Mouse (Mus musculus): ENCODE measurements around the gene BC048562. TPM values are rescaled to one million over a fixed set of nuclear protein-coding genes. Genes with fewer than 3 reads are reported as not detected.

Gene BC048562
- total RNA-seq (2021) (not detected), polyA plus RNA-seq (2012; rRNA removed) (not detected in 2 replicates)
- long read RNA-seq = 0 reads

- DNase-seq = no peak
Observed at GRCm38 (mm10) chr9:108436182-108436581, at the start of gene BC048562. BC048562 (plus strand) TSS chr9:108436482.

- DNase-seq = no peak
Observed at GRCm38 (mm10) chr9:108386816-108387215, 49.5 kb upstream of the BC048562 start.

GRCm38 (mm10) chr9:108388601-108389000 lies 47.7 kb upstream of the BC048562 start:
- no peak for DNase-seq

DNA sequence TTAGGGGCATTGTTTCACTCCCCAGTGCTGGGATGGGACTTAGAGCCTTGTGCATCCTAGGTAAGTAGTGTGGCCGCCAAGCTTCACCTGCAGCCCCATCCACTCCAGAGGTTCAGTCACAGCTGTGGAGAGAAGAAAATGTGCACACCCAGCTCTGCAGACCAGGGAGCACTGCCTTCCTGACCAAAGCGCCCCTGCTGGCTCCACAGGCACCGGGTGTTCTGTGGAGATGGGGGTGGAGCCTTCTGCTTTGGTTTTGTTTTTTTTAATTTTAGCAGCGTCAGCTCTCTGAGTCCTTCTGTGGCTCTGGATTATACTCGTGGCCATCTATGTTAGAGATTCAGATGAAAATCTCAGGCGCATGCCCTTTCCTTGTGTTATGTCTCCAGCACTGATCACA lies 47.1 kb upstream of the BC048562 start:
- no peak for DNase-seq

- DNase-seq = no peak
Observed at GRCm38 (mm10) chr9:108392676-108393075, 43.6 kb upstream of the BC048562 start, which contains the start of gene 1700102P08Rik. 1700102P08Rik (plus strand) TSS chr9:108392805.

- no peak for DNase-seq
Observed at GRCm38 (mm10) chr9:108394191-108394590, 42.1 kb upstream of the BC048562 start.

- DNase-seq = no peak
Observed at GRCm38 (mm10) chr9:108395427-108395826, 40.9 kb upstream of the BC048562 start.

DNA sequence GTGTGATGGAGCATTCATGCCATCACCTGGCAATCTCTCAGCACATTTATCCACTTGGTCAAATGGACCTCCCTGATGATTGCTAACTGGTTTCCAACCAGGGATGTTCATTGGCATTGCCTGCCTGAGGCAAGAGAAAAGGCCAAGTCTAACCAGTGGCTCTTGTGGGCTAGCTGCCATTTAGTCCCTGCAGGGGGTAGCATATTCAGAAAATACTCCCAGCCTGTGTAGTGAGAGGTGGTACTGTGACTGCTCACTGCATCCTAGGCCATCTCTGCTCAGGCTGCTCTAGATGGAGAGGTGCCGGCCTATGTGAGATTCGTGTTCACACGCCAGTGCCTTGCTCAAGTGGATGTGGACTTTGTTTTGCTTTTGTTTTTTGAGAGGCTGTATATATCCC lies 38.0 kb upstream of the BC048562 start:
- DNase-seq = no peak

DNA sequence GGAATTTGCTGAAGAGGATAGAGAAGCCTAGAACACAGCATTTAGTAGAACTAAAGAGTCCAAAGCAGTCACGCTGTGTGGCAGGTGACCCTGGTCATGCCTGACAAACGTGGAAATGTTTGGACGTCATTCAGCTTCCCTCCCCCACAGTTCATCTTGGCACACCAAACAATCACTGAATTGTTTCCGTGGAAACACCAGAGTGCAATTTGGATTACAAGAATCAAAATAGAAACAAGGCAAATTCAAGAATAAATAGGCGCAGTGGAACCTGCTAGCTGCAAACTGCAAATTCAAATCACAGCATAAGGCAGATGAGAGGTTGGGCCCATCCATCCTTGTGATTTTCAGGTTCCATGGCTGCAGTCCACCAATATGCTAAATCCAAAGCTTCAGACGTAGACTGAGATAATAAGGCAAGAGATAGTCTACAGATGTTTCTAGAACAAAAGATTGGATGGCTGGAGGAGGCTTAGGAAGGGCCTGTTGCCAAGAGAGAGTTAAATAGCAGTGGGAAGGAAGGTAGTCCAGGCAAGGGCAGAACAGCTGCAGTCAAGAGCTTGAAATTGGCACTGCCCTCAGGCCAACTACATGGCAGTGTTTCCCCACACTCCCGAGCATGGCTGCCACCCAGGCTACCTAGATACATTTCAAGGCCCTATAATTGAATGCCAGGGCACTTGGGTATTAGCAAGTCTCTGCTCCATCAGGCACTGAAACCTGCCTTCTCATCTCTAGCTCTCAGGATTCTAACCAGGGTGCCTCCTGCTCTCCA lies 34.9 kb upstream of the BC048562 start:
- DNase-seq = peak; percentile 67

DNA sequence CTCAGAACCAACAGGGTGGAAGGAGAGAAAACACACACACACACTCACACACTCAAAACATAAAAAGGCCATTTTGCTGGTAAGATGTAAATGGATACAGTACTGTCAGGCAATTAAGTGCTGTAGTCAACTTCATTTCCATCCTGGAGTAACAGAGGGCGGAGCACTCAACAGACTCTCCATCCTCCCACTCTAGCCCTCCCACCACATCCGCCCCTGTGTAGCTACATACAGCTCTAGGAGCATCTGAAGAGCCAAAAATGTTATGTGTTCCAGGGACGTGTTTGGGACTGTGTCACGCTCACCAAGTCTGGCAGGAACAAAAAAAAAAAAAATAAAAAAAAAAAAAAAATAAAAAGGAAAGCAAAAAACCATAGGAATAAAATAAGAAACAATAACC lies 33.2 kb upstream of the BC048562 start:
- DNase-seq = no peak

DNA sequence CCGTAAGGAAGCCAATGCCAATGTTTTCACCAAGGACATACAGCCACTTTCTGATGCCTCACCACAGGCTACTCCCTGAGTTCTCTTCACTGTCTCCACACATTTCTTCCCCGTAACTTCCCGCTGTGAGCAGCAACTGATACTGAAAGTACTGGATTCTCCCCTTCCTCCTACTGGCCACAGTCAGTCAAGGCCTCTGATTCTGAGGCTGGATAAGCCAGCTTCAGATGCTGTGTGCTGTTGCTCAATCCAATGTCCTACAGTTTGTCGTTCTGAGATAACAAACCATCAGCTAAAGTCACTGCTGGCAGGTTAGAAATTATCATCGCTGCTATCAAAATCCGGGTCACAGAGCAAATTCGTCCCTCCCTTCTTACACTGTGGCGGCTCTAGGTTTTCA lies 31.8 kb upstream of the BC048562 start:
- DNase-seq = peak; percentile 32

GRCm38 (mm10) chr9:108409535-108409934 lies 26.7 kb upstream of the BC048562 start:
- DNase-seq = no peak

DNA sequence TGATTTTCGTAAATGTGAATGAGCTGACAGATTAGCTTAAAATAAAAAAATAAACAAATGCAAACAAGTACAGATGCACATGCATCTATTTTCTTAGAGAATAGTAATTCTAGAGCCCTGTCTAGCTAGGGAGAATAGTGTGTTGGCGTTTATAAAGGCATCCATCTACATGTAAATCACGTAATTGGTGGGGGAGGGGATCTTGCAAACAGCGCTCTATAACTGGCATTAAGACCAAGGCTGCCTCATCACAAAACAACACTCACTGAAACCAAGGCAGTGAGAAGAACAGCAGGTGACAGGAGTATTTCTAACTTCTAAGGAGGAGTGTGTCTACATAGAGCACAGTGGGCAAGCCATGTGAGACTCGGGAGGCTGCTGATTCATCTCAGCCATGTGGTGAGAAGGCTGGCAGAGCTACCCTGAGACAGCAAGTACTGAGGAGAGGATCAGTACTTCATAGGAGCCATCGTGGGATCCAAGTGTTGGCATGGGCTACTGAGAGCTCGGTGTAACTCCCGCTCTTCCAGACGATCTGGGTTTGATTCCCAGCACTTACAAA lies 24.8 kb upstream of the BC048562 start:
- DNase-seq = no peak

- DNase-seq = peak; percentile 30
Observed at GRCm38 (mm10) chr9:108412221-108412620, 24.1 kb upstream of the BC048562 start.

GRCm38 (mm10) chr9:108428384-108428783 lies 7.9 kb upstream of the BC048562 start, which contains the start of gene Ccdc36:
Ccdc36 (minus strand) TSS chr9:108428484.
- no peak for DNase-seq

GRCm38 (mm10) chr9:108431431-108432067 lies 4.7 kb upstream of the BC048562 start:
- no peak for DNase-seq

GRCm38 (mm10) chr9:108439176-108439575 lies 2.9 kb downstream of the BC048562 start:
- DNase-seq = no peak

DNA sequence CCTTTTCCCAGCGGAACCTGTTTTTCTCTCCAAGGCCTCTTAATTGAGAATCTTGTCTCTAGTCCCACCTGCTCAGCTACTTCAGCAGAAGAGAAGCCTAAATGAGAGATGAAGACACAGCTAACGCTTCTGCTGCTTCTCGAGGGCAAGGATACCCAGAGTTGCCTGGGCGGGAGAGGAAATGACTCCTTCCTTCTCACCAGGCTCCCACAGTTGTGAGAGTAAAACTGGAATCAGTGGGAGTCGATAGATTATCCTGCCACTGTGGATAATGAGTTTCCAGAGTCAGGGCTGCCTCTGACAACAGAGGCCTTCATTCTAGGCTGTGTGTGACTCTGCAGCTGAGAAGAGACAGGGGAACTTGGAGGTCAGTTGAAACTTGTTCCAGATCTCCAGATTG lies 4.2 kb downstream of the BC048562 start:
- DNase-seq = no peak

GRCm38 (mm10) chr9:108441236-108441919 lies 5.1 kb downstream of the BC048562 start:
- DNase-seq = no peak

DNA sequence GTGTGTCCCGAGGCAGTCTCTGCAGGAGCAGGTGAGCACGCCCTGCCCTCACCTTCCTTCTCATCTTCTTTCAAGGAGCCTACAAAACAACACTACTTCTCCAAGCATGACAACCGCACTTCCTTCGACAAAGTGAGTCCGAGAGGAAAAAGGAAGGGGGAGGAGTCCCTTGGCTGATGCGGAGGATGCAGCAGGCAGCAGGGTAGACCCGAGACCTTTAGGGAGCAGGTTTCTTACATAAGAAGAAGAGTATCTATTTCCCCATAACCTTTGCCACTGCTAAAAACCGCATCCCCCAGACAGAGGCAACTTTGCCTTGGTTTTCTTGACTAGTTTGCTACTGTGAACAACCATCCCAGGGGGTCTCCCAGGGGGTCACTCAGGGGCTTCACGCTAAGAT lies 8.8 kb downstream of the BC048562 start:
- no peak for DNase-seq

GRCm38 (mm10) chr9:108449860-108450259 lies 13.6 kb downstream of the BC048562 start:
- peak; percentile 36 for DNase-seq

Measured in adrenal gland, adult 2 months (tissue).